Mouse (Mus musculus): ENCODE measurements around the gene Htr6. TPM values are rescaled to one million over a fixed set of nuclear protein-coding genes. Genes with fewer than 3 reads are reported as not detected.
A peak's percentile ranks its signal among the peaks of the same experiment; 100 is the strongest.

Gene Htr6
- polyA plus RNA-seq, 2 experiments = not detected

- Histone ChIP-seq H3K27ac (no peak overlapping the region), H3K4me1 (replicated peaks; ENCODE audit: control insufficient read depth in 2 of 2, insufficient read depth in 2 of 2, low read length in 1 of 2) (no peaks in the 10 kb centered on the region), H3K4me3 (ENCODE audit: insufficient read depth in 1 of 2, low read depth in 2 of 2, low read length in 2 of 2) (no peak overlapping the region), H3K27me3 (ENCODE audit: control insufficient read depth, insufficient read depth, low read length) (no peaks in the 10 kb centered on the region), H3K9me3 (ENCODE audit: control insufficient read depth, low read length) (no peaks in the 10 kb centered on the region), H3K4me2 (ENCODE audit: low read depth) (no peak overlapping the region), H3K9ac (replicated peaks) (no peak overlapping the region), H3K36me3 (replicated peaks; ENCODE audit: control insufficient read depth, insufficient read depth, low read depth) (no peaks in the 10 kb centered on the region)
- no peak for DNase-seq (ENCODE audit: low read depth in 3 of 3, low spot score in 3 of 3)
- ATAC-seq (ENCODE audit: insufficient read depth) = no peak
- TF ChIP-seq EP300 (IDR thresholded peaks at IDR 0.05; ENCODE audit: low read depth) (no peak), CTCF (IDR thresholded peaks at IDR 0.05; ENCODE audit: low read depth) (no peak)
- 79% methylated on average over 3 of the region's 3 CpGs for WGBS (ENCODE audit: insufficient replicate concordance)
Observed at GRCm38 (mm10) chr4:139035799-139036198, 39.6 kb downstream of the Htr6 start.

- no peak overlapping the region for H3K9ac ChIP-seq (replicated peaks)
- no peak overlapping the region for H3K27ac ChIP-seq
- no peaks in the 10 kb centered on the region for H3K36me3 ChIP-seq (replicated peaks; ENCODE audit: control insufficient read depth, insufficient read depth, low read depth)
- H3K9me3 ChIP-seq (ENCODE audit: control insufficient read depth, low read length) = no peaks in the 10 kb centered on the region
- no peaks in the 10 kb centered on the region for H3K4me1 ChIP-seq (replicated peaks; ENCODE audit: control insufficient read depth in 2 of 2, insufficient read depth in 2 of 2, low read length in 1 of 2)
- WGBS (ENCODE audit: insufficient replicate concordance) = 70% methylated on average over 3 of the region's 3 CpGs
- no peak overlapping the region for H3K4me3 ChIP-seq (ENCODE audit: insufficient read depth in 1 of 2, low read depth in 2 of 2, low read length in 2 of 2)
- DNase-seq (ENCODE audit: low read depth in 3 of 3, low spot score in 3 of 3) = no peak
- no peak for ATAC-seq (ENCODE audit: insufficient read depth)
- TF ChIP-seq EP300 (IDR thresholded peaks at IDR 0.05; ENCODE audit: low read depth) = no peak
- TF ChIP-seq CTCF (IDR thresholded peaks at IDR 0.05; ENCODE audit: low read depth) = no peak
- no peaks in the 10 kb centered on the region for H3K27me3 ChIP-seq (ENCODE audit: control insufficient read depth, insufficient read depth, low read length)
- no peak overlapping the region for H3K4me2 ChIP-seq (ENCODE audit: low read depth)
Observed at GRCm38 (mm10) chr4:139034942-139035341, 40.4 kb downstream of the Htr6 start.

- no peak overlapping the region for H3K4me3 ChIP-seq (ENCODE audit: insufficient read depth in 1 of 2, low read depth in 2 of 2, low read length in 2 of 2)
- no peaks in the 10 kb centered on the region for H3K4me1 ChIP-seq (replicated peaks; ENCODE audit: control insufficient read depth in 2 of 2, insufficient read depth in 2 of 2, low read length in 1 of 2)
- TF ChIP-seq EP300 (IDR thresholded peaks at IDR 0.05; ENCODE audit: low read depth) = no peak
- peak; percentile 40 for TF ChIP-seq CTCF (IDR thresholded peaks at IDR 0.05; ENCODE audit: low read depth)
- no peak overlapping the region for H3K4me2 ChIP-seq (ENCODE audit: low read depth)
- H3K27me3 ChIP-seq (ENCODE audit: control insufficient read depth, insufficient read depth, low read length) = no peaks in the 10 kb centered on the region
- H3K9ac ChIP-seq (replicated peaks) = no peak overlapping the region
- H3K36me3 ChIP-seq (replicated peaks; ENCODE audit: control insufficient read depth, insufficient read depth, low read depth) = no peaks in the 10 kb centered on the region
- DNase-seq (ENCODE audit: low read depth in 3 of 3, low spot score in 3 of 3) (no peak), ATAC-seq (ENCODE audit: insufficient read depth) (no peak)
- no peaks in the 10 kb centered on the region for H3K9me3 ChIP-seq (ENCODE audit: control insufficient read depth, low read length)
- 43% methylated on average over 4 of the region's 4 CpGs for WGBS (ENCODE audit: insufficient replicate concordance)
- H3K27ac ChIP-seq = no peak overlapping the region
Observed at GRCm38 (mm10) chr4:139034540-139034939, 40.8 kb downstream of the Htr6 start.

- WGBS (ENCODE audit: insufficient replicate concordance) = 53% methylated on average over 8 of the region's 8 CpGs
- H3K36me3 ChIP-seq (replicated peaks; ENCODE audit: control insufficient read depth, insufficient read depth, low read depth) = no peaks in the 10 kb centered on the region
- ATAC-seq (ENCODE audit: insufficient read depth) = no peak
Observed at GRCm38 (mm10) chr4:139034010-139034367, 41.4 kb downstream of the Htr6 start.

GRCm38 (mm10) chr4:139033263-139034009 lies 41.9 kb downstream of the Htr6 start:
- no peak for TF ChIP-seq EP300 (IDR thresholded peaks at IDR 0.05; ENCODE audit: low read depth)
- no peak for TF ChIP-seq CTCF (IDR thresholded peaks at IDR 0.05; ENCODE audit: low read depth)
- H3K9ac ChIP-seq (replicated peaks) = no peak overlapping the region
- no peaks in the 10 kb centered on the region for H3K36me3 ChIP-seq (replicated peaks; ENCODE audit: control insufficient read depth, insufficient read depth, low read depth)
- no peak for DNase-seq (ENCODE audit: low read depth in 3 of 3, low spot score in 3 of 3)
- ATAC-seq (ENCODE audit: insufficient read depth) = no peak
- no peak overlapping the region for H3K4me3 ChIP-seq (ENCODE audit: insufficient read depth in 1 of 2, low read depth in 2 of 2, low read length in 2 of 2)
- H3K27me3 ChIP-seq (ENCODE audit: control insufficient read depth, insufficient read depth, low read length) = no peaks in the 10 kb centered on the region
- no peaks in the 10 kb centered on the region for H3K4me1 ChIP-seq (replicated peaks; ENCODE audit: control insufficient read depth in 2 of 2, insufficient read depth in 2 of 2, low read length in 1 of 2)
- WGBS (ENCODE audit: insufficient replicate concordance) = 65% methylated on average over 11 of the region's 11 CpGs
- H3K4me2 ChIP-seq (ENCODE audit: low read depth) = no peak overlapping the region
- H3K27ac ChIP-seq = no peak overlapping the region
- H3K9me3 ChIP-seq (ENCODE audit: control insufficient read depth, low read length) = no peaks in the 10 kb centered on the region

More at GRCm38 (mm10) chr4:139034010-139034367, 41.4 kb downstream of the Htr6 start:
- H3K4me3 ChIP-seq (ENCODE audit: insufficient read depth in 1 of 2, low read depth in 2 of 2, low read length in 2 of 2) = no peak overlapping the region
- no peaks in the 10 kb centered on the region for H3K9me3 ChIP-seq (ENCODE audit: control insufficient read depth, low read length)
- no peaks in the 10 kb centered on the region for H3K27me3 ChIP-seq (ENCODE audit: control insufficient read depth, insufficient read depth, low read length)
- no peak overlapping the region for H3K9ac ChIP-seq (replicated peaks)
- no peak overlapping the region for H3K4me2 ChIP-seq (ENCODE audit: low read depth)
- H3K27ac ChIP-seq = no peak overlapping the region
- no peak for DNase-seq (ENCODE audit: low read depth in 3 of 3, low spot score in 3 of 3)
- TF ChIP-seq CTCF (IDR thresholded peaks at IDR 0.05; ENCODE audit: low read depth) (no peak), EP300 (IDR thresholded peaks at IDR 0.05; ENCODE audit: low read depth) (no peak)
- no peaks in the 10 kb centered on the region for H3K4me1 ChIP-seq (replicated peaks; ENCODE audit: control insufficient read depth in 2 of 2, insufficient read depth in 2 of 2, low read length in 1 of 2)
